Mouse (Mus musculus) limb, embryonic 15.5 days (tissue): Measurements from ENCODE around the gene Ptprg. TPM values are rescaled to one million over a fixed set of nuclear protein-coding genes. Genes with fewer than 3 reads are reported as not detected.
"Not testable (repeated sequence)": the region's sequence is repeated elsewhere in the genome, so short reads cannot be mapped to it uniquely, and the experiment has no call there.

Experiments used
- ATAC-seq: fragments of 200-750 bp; cut with Nextera tagmentation; 2 replicates; pipeline ENCODE4 v1.8.0; 2017; ENCODE audit warnings: low read depth, moderate TSS enrichment; ENCODE audit not compliant: insufficient number of reproducible peaks, low FRiP score, low TSS enrichment
- H3K27ac ChIP-seq: fragments of 300-500 bp; sonication (generic); 2 replicates; pipeline ENCODE4 v1.5.1; 2015; ENCODE audit warnings: moderate library complexity, mild to moderate bottlenecking, inconsistent platforms
- H3K27me3 ChIP-seq: fragments of 300-500 bp; sonication (generic); 2 replicates; pipeline ENCODE4 v1.6.1; 2015; ENCODE audit warnings: inconsistent platforms
- H3K36me3 ChIP-seq: fragments of 300-500 bp; sonication (generic); 2 replicates; pipeline ENCODE4 v1.6.1; 2015; ENCODE audit warnings: inconsistent platforms
- H3K4me1 ChIP-seq: fragments of 300-500 bp; sonication (generic); 2 replicates; pipeline ENCODE4 v1.6.1; 2015; ENCODE audit warnings: inconsistent platforms
- H3K4me2 ChIP-seq: fragments of 300-500 bp; sonication (generic); 2 replicates; pipeline ENCODE4 v1.6.1; 2015; ENCODE audit warnings: mild to moderate bottlenecking, inconsistent platforms
- H3K4me3 ChIP-seq: fragments of 300-500 bp; sonication (generic); 2 replicates; pipeline ENCODE4 v1.5.1; 2015; ENCODE audit warnings: mild to moderate bottlenecking, inconsistent platforms
- H3K9ac ChIP-seq: fragments of 300-500 bp; sonication (generic); 2 replicates; pipeline ENCODE4 v1.6.1; 2015; ENCODE audit warnings: inconsistent platforms
- H3K9me3 ChIP-seq: fragments of 300-500 bp; sonication (generic); 2 replicates; pipeline ENCODE4 v1.6.1; 2016; ENCODE audit warnings: inconsistent platforms
- WGBS: fragments of 180-500 bp; shearing (Covaris S2); methylation state at CpG from one replicate; pipeline ENCODE4 v1.1.7; 2015; 5-methylcytosine and 5-hydroxymethylcytosine counted together
- polyA plus RNA-seq: library from polyadenylated mRNA; unstranded; fragments of >200 nt; fragmentation: Nextera tagmentation; extraction: Ambion mirVana; gene quantifications from 2 replicates; pipeline ENCODE4 v1.2.1, GENCODE M21; 2015

The Ptprg gene
- polyA plus RNA-seq, 1 experiment from 2014 or later, result 27.3 TPM

GRCm38 (mm10) chr14:12059149-12059548 is 505.8 kb downstream of the Ptprg start:
- H3K9me3 ChIP-seq, result no peaks in the 10 kb centered on the region
- WGBS, result 69% methylated on average over 7 of the region's 7 CpGs
- H3K4me1 ChIP-seq, result 0 out of 2 replicates have a peak, but pooled peaks cover 3% of the 10 kb centered on the region
- no peaks in the 10 kb centered on the region for H3K36me3 ChIP-seq
- H3K4me3 ChIP-seq, result no peak overlapping the region
- ATAC-seq, result no peak
- no peak overlapping the region for H3K27ac ChIP-seq
- no peak overlapping the region for H3K4me2 ChIP-seq
- H3K9ac ChIP-seq, result no peak overlapping the region
- no peaks in the 10 kb centered on the region for H3K27me3 ChIP-seq

- not testable (repeated sequence) for H3K27me3 ChIP-seq, H3K4me1 ChIP-seq, H3K36me3 ChIP-seq, ATAC-seq, H3K4me2 ChIP-seq, H3K9me3 ChIP-seq, H3K27ac ChIP-seq, H3K9ac ChIP-seq, H3K4me3 ChIP-seq
- WGBS, result 53% methylated on average over 2 of the region's 2 CpGs
These were observed 508.0 kb downstream of the Ptprg start for GRCm38 (mm10) chr14:12061313-12061712.

GRCm38 (mm10) chr14:12062628-12063360 is 509.5 kb downstream of the Ptprg start:
- Histone ChIP-seq H3K27ac (no peak overlapping the region), H3K27me3 (no peaks in the 10 kb centered on the region), H3K36me3 (no peaks in the 10 kb centered on the region), H3K4me3 (no peak overlapping the region), H3K9ac (no peak overlapping the region), H3K4me1 (0 out of 2 replicates have a peak, but pooled peaks cover 3% of the 10 kb centered on the region), H3K4me2 (no peak overlapping the region), H3K9me3 (no peaks in the 10 kb centered on the region)
- no peak for ATAC-seq
- WGBS, result 77% methylated on average over 7 of the region's 7 CpGs

- 0 out of 2 replicates have a peak, but pooled peaks cover 3% of the 10 kb centered on the region for H3K4me1 ChIP-seq
- H3K4me2 ChIP-seq, result no peak overlapping the region
- no peak overlapping the region for H3K4me3 ChIP-seq
- no peaks in the 10 kb centered on the region for H3K36me3 ChIP-seq
- ATAC-seq, result no peak
- WGBS, result 87% methylated on average over 1 of the region's 1 CpGs
- H3K9me3 ChIP-seq, result no peaks in the 10 kb centered on the region
- H3K27me3 ChIP-seq, result no peaks in the 10 kb centered on the region
- H3K9ac ChIP-seq, result no peak overlapping the region
- H3K27ac ChIP-seq, result no peak overlapping the region
These were observed 511.7 kb downstream of the Ptprg start for GRCm38 (mm10) chr14:12065001-12065400.

- no peak overlapping the region for H3K4me2 ChIP-seq
- no peak overlapping the region for H3K4me3 ChIP-seq
- no peak overlapping the region for H3K9ac ChIP-seq
- no peaks in the 10 kb centered on the region for H3K9me3 ChIP-seq
- peaks cover 4% of the 10 kb centered on the region; the same call in 1 of the 2 replicates for H3K4me1 ChIP-seq
- H3K27me3 ChIP-seq, result no peaks in the 10 kb centered on the region
- H3K27ac ChIP-seq, result no peak overlapping the region
- no peaks in the 10 kb centered on the region for H3K36me3 ChIP-seq
- ATAC-seq, result no peak
- 72% methylated on average over 2 of the region's 2 CpGs for WGBS
These were observed 512.4 kb downstream of the Ptprg start for GRCm38 (mm10) chr14:12065736-12066135.

GRCm38 (mm10) chr14:12069707-12070106 is 516.4 kb downstream of the Ptprg start:
- no peak for ATAC-seq
- 90% methylated on average over 12 of the region's 12 CpGs for WGBS

GRCm38 (mm10) chr14:12070361-12070760 is 517.0 kb downstream of the Ptprg start:
- Histone ChIP-seq H3K4me1 (peaks cover 6% of the 10 kb centered on the region; the same call in 1 of the 2 replicates), H3K4me3 (no peak overlapping the region), H3K4me2 (no peak overlapping the region), H3K9me3 (no peaks in the 10 kb centered on the region), H3K27me3 (no peaks in the 10 kb centered on the region), H3K36me3 (no peaks in the 10 kb centered on the region), H3K27ac (no peak overlapping the region), H3K9ac (no peak overlapping the region)
- WGBS, result 43% methylated on average over 1 of the region's 1 CpGs
- no peak for ATAC-seq

More at GRCm38 (mm10) chr14:12069707-12070106, 516.4 kb downstream of the Ptprg start:
- Histone ChIP-seq H3K9me3 (no peaks in the 10 kb centered on the region), H3K4me1 (peaks cover 6% of the 10 kb centered on the region; the same call in 1 of the 2 replicates), H3K4me3 (no peak overlapping the region), H3K4me2 (no peak overlapping the region), H3K36me3 (no peaks in the 10 kb centered on the region), H3K9ac (no peak overlapping the region), H3K27me3 (no peaks in the 10 kb centered on the region), H3K27ac (no peak overlapping the region)

GRCm38 (mm10) chr14:12070856-12071465 is 517.6 kb downstream of the Ptprg start:
- Histone ChIP-seq H3K36me3 (no peaks in the 10 kb centered on the region), H3K27me3 (no peaks in the 10 kb centered on the region), H3K9ac (no peak overlapping the region), H3K4me2 (no peak overlapping the region), H3K9me3 (no peaks in the 10 kb centered on the region), H3K27ac (no peak overlapping the region), H3K4me1 (peaks cover 6% of the 10 kb centered on the region; the same call in 1 of the 2 replicates), H3K4me3 (no peak overlapping the region)
- 37% methylated on average over 7 of the region's 7 CpGs for WGBS
- ATAC-seq, result no peak

GRCm38 (mm10) chr14:12072026-12072861 is 518.9 kb downstream of the Ptprg start:
- no peak overlapping the region for H3K9ac ChIP-seq
- no peaks in the 10 kb centered on the region for H3K9me3 ChIP-seq
- H3K4me2 ChIP-seq, result no peak overlapping the region
- WGBS, result 56% methylated on average over 7 of the region's 7 CpGs
- no peaks in the 10 kb centered on the region for H3K27me3 ChIP-seq
- no peak overlapping the region for H3K4me3 ChIP-seq
- H3K36me3 ChIP-seq, result no peaks in the 10 kb centered on the region
- peaks cover 6% of the 10 kb centered on the region; the same call in 1 of the 2 replicates for H3K4me1 ChIP-seq
- no peak overlapping the region for H3K27ac ChIP-seq
- no peak for ATAC-seq

- no peak overlapping the region for H3K27ac ChIP-seq
- H3K36me3 ChIP-seq, result no peaks in the 10 kb centered on the region
- 61% methylated on average over 2 of the region's 2 CpGs for WGBS
- peaks cover 6% of the 10 kb centered on the region; the same call in 1 of the 2 replicates for H3K4me1 ChIP-seq
- no peaks in the 10 kb centered on the region for H3K9me3 ChIP-seq
- no peak overlapping the region for H3K4me2 ChIP-seq
- no peak overlapping the region for H3K4me3 ChIP-seq
- no peaks in the 10 kb centered on the region for H3K27me3 ChIP-seq
- no peak overlapping the region for H3K9ac ChIP-seq
- ATAC-seq, result no peak
These were observed 520.2 kb downstream of the Ptprg start for GRCm38 (mm10) chr14:12073408-12074107.

GRCm38 (mm10) chr14:12077193-12077592 is 523.9 kb downstream of the Ptprg start:
- no peak overlapping the region for H3K27ac ChIP-seq
- H3K27me3 ChIP-seq, result no peaks in the 10 kb centered on the region
- H3K4me3 ChIP-seq, result no peak overlapping the region
- WGBS, result 85% methylated on average over 7 of the region's 7 CpGs
- H3K4me2 ChIP-seq, result no peak overlapping the region
- no peaks in the 10 kb centered on the region for H3K36me3 ChIP-seq
- H3K9me3 ChIP-seq, result no peaks in the 10 kb centered on the region
- ATAC-seq, result no peak
- H3K4me1 ChIP-seq, result peaks cover 4% of the 10 kb centered on the region
- no peak overlapping the region for H3K9ac ChIP-seq
